Mouse (Mus musculus): ENCODE data around the gene Mpzl3. TPM values are rescaled to one million over a fixed set of nuclear protein-coding genes. Genes with fewer than 3 reads are reported as not detected.

Mpzl3 gene
- total RNA-seq, 2 experiments from 2014 or later: 4.3 to 5.3 TPM

- no peak for DNase-seq (ENCODE audit: extremely low spot score in 1 of 2, low spot score in 1 of 2)
Measured at GRCm38 (mm10) chr9:45042056-45042720, 12.8 kb upstream of the Mpzl3 start.

- no peak for DNase-seq (ENCODE audit: extremely low spot score in 1 of 2, low spot score in 1 of 2)
Measured at GRCm38 (mm10) chr9:45042947-45043346, 12.0 kb upstream of the Mpzl3 start.

- no peak for DNase-seq (ENCODE audit: extremely low spot score in 1 of 2, low spot score in 1 of 2)
Measured at GRCm38 (mm10) chr9:45046973-45047372, 8.0 kb upstream of the Mpzl3 start.

- DNase-seq (ENCODE audit: extremely low spot score in 1 of 2, low spot score in 1 of 2): no peak
Measured at GRCm38 (mm10) chr9:45048511-45048910, 6.5 kb upstream of the Mpzl3 start.

GRCm38 (mm10) chr9:45049731-45050130 lies 5.3 kb upstream of the Mpzl3 start:
- DNase-seq (ENCODE audit: extremely low spot score in 1 of 2, low spot score in 1 of 2): no peak

GRCm38 (mm10) chr9:45050301-45050700 lies 4.7 kb upstream of the Mpzl3 start:
- no peak for DNase-seq (ENCODE audit: extremely low spot score in 1 of 2, low spot score in 1 of 2)

- no peak for DNase-seq (ENCODE audit: extremely low spot score in 1 of 2, low spot score in 1 of 2)
Measured at GRCm38 (mm10) chr9:45058304-45058940, 3.4 kb downstream of the Mpzl3 start.

GRCm38 (mm10) chr9:45060151-45060550 lies 5.2 kb downstream of the Mpzl3 start:
- no peak for DNase-seq (ENCODE audit: extremely low spot score in 1 of 2, low spot score in 1 of 2)

GRCm38 (mm10) chr9:45062677-45063076 lies 7.7 kb downstream of the Mpzl3 start:
- DNase-seq (ENCODE audit: extremely low spot score in 1 of 2, low spot score in 1 of 2): no peak

- DNase-seq (ENCODE audit: extremely low spot score in 1 of 2, low spot score in 1 of 2): no peak
Measured at GRCm38 (mm10) chr9:45064421-45064820, 9.4 kb downstream of the Mpzl3 start.

- DNase-seq (ENCODE audit: extremely low spot score in 1 of 2, low spot score in 1 of 2): no peak
Measured at GRCm38 (mm10) chr9:45066735-45067134, 11.7 kb downstream of the Mpzl3 start.

- no peak for DNase-seq (ENCODE audit: extremely low spot score in 1 of 2, low spot score in 1 of 2)
Measured at GRCm38 (mm10) chr9:45071800-45072199, 16.8 kb downstream of the Mpzl3 start.

- no peak for DNase-seq (ENCODE audit: extremely low spot score in 1 of 2, low spot score in 1 of 2)
Measured at GRCm38 (mm10) chr9:45077859-45078258, 22.9 kb downstream of the Mpzl3 start.

- no peak for DNase-seq (ENCODE audit: extremely low spot score in 1 of 2, low spot score in 1 of 2)
Measured at GRCm38 (mm10) chr9:45079011-45079410, 24.0 kb downstream of the Mpzl3 start, which contains the start of gene Jaml. Gene Jaml (plus strand): TSS chr9:45079183.

- DNase-seq (ENCODE audit: extremely low spot score in 1 of 2, low spot score in 1 of 2): no peak
Measured at GRCm38 (mm10) chr9:45083132-45083531, 28.1 kb downstream of the Mpzl3 start.

GRCm38 (mm10) chr9:45084556-45084955 lies 29.6 kb downstream of the Mpzl3 start:
- DNase-seq (ENCODE audit: extremely low spot score in 1 of 2, low spot score in 1 of 2): no peak

- no peak for DNase-seq (ENCODE audit: extremely low spot score in 1 of 2, low spot score in 1 of 2)
Measured at GRCm38 (mm10) chr9:45085741-45086690, 31.0 kb downstream of the Mpzl3 start.

- no peak for DNase-seq (ENCODE audit: extremely low spot score in 1 of 2, low spot score in 1 of 2)
Measured at GRCm38 (mm10) chr9:45088040-45088439, 33.1 kb downstream of the Mpzl3 start.

- no peak for DNase-seq (ENCODE audit: extremely low spot score in 1 of 2, low spot score in 1 of 2)
Measured at GRCm38 (mm10) chr9:45090811-45091210, 35.8 kb downstream of the Mpzl3 start.

GRCm38 (mm10) chr9:45092641-45093040 lies 37.7 kb downstream of the Mpzl3 start:
- no peak for DNase-seq (ENCODE audit: extremely low spot score in 1 of 2, low spot score in 1 of 2)

All from layer of hippocampus, postnatal 25 days (tissue).